Mouse (Mus musculus): Measurements from ENCODE around the gene Slc22a12.

Slc22a12 gene

GRCm38 (mm10) chr19:6540191-6540590 lies 2.6 kb downstream of the Slc22a12 start:
- no peak for DNase-seq (ENCODE audit: low read depth)

- no peak for DNase-seq (ENCODE audit: low read depth)
Measured at GRCm38 (mm10) chr19:6539592-6539991, 3.2 kb downstream of the Slc22a12 start.

- DNase-seq (ENCODE audit: low read depth), result no peak
Measured at GRCm38 (mm10) chr19:6538546-6538945, 4.3 kb downstream of the Slc22a12 start.

- DNase-seq (ENCODE audit: low read depth), result no peak
Measured at GRCm38 (mm10) chr19:6537526-6537925, 5.3 kb downstream of the Slc22a12 start.

GRCm38 (mm10) chr19:6536696-6537095 lies 6.1 kb downstream of the Slc22a12 start:
- DNase-seq (ENCODE audit: low read depth), result no peak

- no peak for DNase-seq (ENCODE audit: low read depth)
Measured at GRCm38 (mm10) chr19:6536201-6536600, 6.6 kb downstream of the Slc22a12 start.

- no peak for DNase-seq (ENCODE audit: low read depth)
Measured at GRCm38 (mm10) chr19:6534118-6534415, 8.8 kb downstream of the Slc22a12 start.

GRCm38 (mm10) chr19:6533290-6534117 lies 9.3 kb downstream of the Slc22a12 start:
- no peak for DNase-seq (ENCODE audit: low read depth)

GRCm38 (mm10) chr19:6532656-6533055 lies 10.2 kb downstream of the Slc22a12 start:
- no peak for DNase-seq (ENCODE audit: low read depth)

- no peak for DNase-seq (ENCODE audit: low read depth)
Measured at GRCm38 (mm10) chr19:6531832-6532471, 10.9 kb downstream of the Slc22a12 start.

GRCm38 (mm10) chr19:6531011-6531631 lies 11.7 kb downstream of the Slc22a12 start:
- no peak for DNase-seq (ENCODE audit: low read depth)

- no peak for DNase-seq (ENCODE audit: low read depth)
Measured at GRCm38 (mm10) chr19:6530359-6530758, 12.5 kb downstream of the Slc22a12 start.

GRCm38 (mm10) chr19:6529265-6529985 lies 13.4 kb downstream of the Slc22a12 start:
- no peak for DNase-seq (ENCODE audit: low read depth)

GRCm38 (mm10) chr19:6527839-6528531 lies 14.8 kb downstream of the Slc22a12 start:
- DNase-seq (ENCODE audit: low read depth), result no peak

- no peak for DNase-seq (ENCODE audit: low read depth)
Measured at GRCm38 (mm10) chr19:6527439-6527838, 15.4 kb downstream of the Slc22a12 start.

GRCm38 (mm10) chr19:6526010-6526409 lies 16.8 kb downstream of the Slc22a12 start:
- DNase-seq (ENCODE audit: low read depth), result no peak

GRCm38 (mm10) chr19:6525023-6525422 lies 17.8 kb downstream of the Slc22a12 start:
- DNase-seq (ENCODE audit: low read depth), result no peak

- DNase-seq (ENCODE audit: low read depth), result no peak
Measured at GRCm38 (mm10) chr19:6522289-6522688, 20.5 kb downstream of the Slc22a12 start.

GRCm38 (mm10) chr19:6521630-6522029 lies 21.2 kb downstream of the Slc22a12 start:
- DNase-seq (ENCODE audit: low read depth), result no peak

GRCm38 (mm10) chr19:6519483-6519882 lies 23.3 kb downstream of the Slc22a12 start:
- peak; percentile 38 for DNase-seq (ENCODE audit: low read depth)

GRCm38 (mm10) chr19:6518601-6519000 lies 24.2 kb downstream of the Slc22a12 start:
- no peak for DNase-seq (ENCODE audit: low read depth)

- DNase-seq (ENCODE audit: low read depth), result peak; percentile 28
Measured at GRCm38 (mm10) chr19:6516153-6516552, 26.7 kb downstream of the Slc22a12 start.

Measured in NIH3T3 (cell line).